Mouse (Mus musculus) megakaryocyte progenitor cell, adult 5-6 weeks (primary cell): Measurements from ENCODE around the gene Egln1. TPM values are rescaled to one million over a fixed set of nuclear protein-coding genes. Genes with fewer than 3 reads are reported as not detected.
A peak's percentile ranks its signal among the peaks of the same experiment; 100 is the strongest.

Source experiments
- ATAC-seq: replicated peaks from 2 replicates; pipeline ENCODE4 v1.8.0; 2016; ENCODE audit warnings: mild to moderate bottlenecking, moderate TSS enrichment, inconsistent platforms; ENCODE audit not compliant: poor library complexity
- total RNA-seq, 2 experiments: library from RNA; stranded (forward) in 1 of 2; stranded (reverse) in 1 of 2; fragments of 157-497, 149-512 nt in 1 of 2; fragments of 200-1000 nt in 1 of 2; gene quantifications; 2 replicates each; pipeline versions ENCODE4 v1.2.3 to v1.2.4; 2015 to 2017

Gene Egln1
- total RNA-seq, 2 experiments from 2014 or later: 21.9 to 30.2 TPM

DNA sequence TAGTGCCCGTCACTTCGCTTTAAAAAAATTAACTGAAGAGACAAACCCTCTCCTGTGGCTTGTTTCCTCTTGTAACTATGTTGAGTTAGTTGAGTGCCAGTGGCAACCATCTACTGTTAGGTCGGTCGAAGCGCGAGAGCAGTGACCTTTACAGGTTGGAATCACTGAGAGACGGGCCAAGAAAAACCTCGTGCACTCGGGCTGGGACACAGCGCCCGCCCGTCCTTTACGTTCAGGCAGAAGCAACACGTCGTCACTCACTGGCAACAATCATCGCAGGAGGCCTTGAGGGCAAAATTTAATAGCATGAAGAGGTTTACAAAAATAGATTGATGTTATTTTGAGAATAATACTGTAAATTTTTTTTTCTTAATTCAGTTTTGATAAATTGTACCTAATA lies 39.2 kb downstream of the Egln1 start:
- ATAC-seq: no peak

DNA sequence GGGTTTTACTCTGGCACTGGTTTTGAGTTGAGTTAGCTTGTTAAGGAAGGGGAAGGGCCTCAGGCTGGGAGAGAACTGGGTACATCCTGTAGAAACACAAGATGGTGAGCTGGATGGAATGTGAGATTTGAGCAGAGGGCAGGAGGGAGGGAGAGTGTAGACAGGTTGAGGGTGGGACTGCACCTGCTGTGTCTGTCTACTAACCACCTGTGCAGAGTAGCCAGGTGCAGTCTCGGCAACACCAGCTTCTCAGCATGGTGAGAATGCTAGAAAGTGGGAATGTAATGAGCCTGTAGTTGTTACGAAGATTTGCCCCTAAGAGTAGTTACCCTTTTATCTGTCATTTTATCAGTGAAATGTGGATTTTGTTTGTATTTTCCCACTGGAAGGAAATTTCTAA lies 43.6 kb downstream of the Egln1 start:
- no peak for ATAC-seq

DNA sequence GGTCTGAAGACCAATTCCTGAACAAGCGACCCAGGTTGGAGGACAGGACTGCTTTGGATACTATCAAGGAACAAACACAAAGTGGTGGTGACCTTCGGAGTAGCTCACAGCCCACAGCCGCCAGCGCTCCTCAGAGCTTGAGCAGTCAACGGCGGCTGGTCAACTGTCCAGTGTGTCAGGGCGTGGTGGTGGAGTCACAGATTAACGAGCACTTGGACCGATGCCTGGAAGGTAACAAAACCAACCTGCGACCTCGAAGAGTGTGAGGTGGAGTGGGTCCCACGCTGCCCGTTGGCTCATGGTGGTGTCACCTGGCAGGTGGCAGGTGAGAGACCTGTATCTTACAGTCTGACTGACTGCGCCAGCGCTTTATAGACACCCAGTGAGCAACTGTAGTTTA lies 45.9 kb downstream of the Egln1 start:
- no peak for ATAC-seq

DNA sequence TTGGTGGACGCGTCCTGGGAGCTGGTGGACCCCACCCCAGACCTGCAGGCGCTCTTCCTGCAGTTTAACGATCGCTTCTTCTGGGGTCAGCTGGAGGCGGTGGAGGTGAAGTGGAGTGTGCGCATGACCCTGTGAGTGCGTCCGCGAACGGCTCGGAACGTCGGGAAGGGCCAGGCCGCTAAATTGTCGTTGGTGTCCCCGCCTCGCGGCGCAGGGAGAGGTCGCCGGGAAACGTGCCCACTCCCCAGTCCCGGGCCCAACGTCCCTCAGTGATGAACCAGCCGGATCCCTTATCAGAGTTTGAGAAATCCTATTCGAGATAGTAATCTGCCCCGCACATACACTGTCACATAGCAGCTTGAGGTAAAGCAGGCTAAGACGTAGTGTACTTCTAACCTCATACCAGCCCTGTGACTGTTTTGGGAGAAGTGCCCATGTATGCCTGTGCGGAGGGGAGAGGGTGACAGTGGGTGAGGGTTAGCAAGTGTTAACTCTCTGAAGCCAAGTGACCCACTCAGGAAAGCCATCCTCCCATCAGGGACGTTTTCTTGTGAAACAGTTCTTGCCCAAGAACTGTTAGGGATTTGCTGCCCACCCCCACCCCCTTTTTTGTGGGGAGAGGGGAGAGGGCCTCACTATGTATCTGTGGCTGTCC lies 50.7 kb downstream of the Egln1 start:
- 0 out of 2 replicates have a peak, but pooled peaks have one; percentile 0 for ATAC-seq

DNA sequence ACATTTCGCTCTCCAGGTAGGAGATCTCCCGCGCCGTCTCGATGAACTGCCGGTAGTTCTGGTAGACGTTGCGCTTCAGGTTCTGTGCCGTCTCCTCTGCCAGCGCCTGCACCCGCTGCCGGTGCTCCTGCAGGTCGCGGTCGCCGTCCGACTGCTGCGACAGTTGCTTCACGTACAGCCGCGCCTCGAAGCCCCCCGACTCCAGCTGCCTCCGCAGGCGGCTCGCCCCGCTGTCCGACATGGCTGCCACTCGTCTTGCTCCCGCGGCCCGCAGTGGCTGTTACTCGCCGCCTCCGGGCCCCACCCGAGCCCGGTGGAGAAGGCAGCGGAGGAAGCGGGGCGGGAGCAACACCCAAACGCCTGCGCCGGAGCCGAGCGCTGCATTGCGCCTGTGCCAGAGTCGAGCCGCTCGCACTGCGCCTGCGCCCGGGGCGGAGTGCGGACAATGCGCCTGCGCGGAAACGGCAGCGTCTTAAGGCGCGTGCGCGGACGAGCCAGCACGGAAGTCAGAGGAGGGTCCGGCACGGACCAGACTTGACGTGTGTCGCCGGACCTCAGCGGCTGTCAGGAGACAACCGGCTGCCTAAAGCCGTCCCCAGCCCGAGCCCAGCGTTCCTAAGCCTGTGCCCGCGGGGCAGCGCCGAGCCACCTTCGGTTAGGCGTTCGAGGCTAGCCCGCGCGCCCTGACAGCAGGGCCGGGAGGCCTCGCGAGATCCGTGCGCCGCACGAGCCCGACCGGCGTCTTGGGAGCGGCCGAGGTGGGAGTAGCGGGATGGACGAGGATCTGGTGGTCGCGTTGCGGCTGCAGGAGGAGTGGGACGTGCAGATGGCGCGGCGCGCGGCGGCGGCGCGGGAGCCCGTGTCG lies 51.5 kb downstream of the Egln1 start, which contains the start of the genes Exoc8 and Sprtn:
Gene Exoc8, minus strand, starts transcription at position 320 of the 865 bp plus-strand sequence.
Gene Sprtn, plus strand, starts transcription at position 501 of the 865 bp plus-strand sequence.
- ATAC-seq: peak; percentile 77

DNA sequence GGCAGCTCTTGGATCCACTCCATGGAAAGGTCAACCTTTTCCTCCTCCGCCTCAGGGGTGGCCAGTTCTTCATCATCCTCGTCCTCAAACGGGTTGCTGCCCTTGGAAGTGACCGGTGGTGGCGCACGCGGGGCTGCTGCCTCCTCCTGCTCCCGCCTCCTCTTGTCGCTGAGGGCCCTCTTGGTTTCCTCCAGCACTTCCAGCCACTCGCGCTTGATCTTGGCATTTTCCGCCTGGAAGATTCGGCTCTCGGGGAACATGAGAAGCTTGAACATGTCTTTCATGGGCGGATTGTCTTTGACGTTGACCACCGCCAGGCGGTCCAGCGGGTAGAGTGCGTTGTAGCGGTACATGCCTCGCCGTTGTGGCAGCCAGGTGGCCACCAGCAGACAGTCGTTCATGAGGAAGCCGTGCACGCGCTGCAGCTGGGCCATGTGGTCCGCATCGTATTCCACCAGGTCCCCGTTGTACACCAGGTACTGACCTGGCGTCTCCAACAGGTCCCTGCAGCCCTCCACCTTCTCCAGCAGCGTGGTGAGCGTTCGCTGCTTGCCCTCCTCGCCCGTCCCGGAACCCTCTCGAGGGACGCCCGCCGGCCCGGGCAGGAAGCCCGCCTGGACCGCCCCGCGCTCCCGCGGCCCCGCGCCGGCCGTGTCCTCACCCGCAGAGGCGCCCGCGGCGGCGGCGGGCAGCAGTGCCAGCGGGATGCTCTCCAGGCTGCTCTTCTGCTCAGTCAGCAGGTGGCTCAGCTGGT lies 52.3 kb downstream of the Egln1 start:
- ATAC-seq: peak; percentile 67

DNA sequence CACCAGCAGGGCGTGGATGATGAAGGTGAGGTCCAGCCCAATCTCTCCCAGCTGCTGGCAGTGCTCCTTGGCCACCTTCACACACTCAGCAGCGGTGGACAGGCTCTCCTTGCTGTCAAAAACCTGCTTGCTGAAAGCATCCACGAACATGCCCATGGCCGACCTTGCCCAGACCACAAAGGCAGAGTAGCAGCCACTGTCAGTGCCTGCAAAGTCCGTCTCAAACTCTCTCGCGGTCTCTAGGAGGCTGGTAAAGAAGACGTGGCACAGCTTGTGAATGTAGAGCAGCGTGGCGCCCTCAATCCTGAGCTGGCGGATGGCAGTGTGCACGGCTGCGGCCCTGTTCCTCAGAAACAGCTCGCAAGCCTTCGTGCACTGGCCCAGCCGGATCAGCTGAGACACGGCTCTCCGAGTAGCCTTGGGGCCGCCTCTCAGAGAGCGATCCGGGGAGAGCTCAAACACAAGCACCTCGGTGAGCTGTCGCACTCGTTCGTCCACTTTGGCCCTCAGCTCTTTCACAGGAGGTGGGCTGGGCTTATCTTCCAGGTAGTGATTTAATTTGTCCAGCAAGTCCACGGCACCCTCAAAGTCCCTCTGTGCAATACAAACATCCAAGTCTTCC lies 53.0 kb downstream of the Egln1 start:
- no peak for ATAC-seq

DNA sequence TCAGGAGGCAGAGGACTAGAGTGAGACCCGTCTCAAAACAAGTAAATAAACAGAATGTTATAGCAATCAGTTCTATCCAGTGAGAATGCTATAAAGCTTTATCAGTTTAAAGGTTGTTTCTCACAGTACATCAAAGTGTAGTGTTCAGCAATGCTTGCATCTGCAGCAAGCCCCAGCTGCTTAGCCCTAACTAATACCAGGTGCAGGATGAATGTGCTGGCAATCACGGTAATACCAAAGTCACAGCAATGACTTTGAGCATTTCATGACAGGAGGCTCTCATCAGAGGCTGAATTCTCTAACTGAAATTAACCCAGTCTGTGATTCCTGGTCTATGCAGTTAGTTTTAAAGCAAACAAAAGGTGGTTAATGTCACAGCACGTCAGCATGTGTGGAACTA lies 56.5 kb downstream of the Egln1 start:
- ATAC-seq: no peak

DNA sequence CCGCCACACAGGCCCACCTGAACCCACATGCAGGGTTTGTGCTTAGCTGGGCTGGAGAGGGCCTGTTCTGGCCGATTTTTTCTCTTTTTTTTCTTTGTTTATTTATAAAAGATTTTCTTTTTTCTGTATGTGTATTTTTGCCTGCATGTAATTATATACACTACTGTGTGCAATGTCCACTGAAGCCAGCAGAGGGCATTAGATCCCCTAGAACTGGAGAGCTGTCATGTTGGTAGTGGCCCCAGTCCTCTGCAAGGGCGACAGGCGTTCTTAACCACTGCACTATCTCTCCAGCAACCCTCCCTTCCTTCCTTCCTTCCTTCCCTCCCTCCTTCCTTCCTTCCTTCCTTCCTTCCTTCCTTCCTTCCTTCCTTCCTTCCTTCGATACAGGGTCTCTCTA lies 60.7 kb downstream of the Egln1 start:
- ATAC-seq: no peak

DNA sequence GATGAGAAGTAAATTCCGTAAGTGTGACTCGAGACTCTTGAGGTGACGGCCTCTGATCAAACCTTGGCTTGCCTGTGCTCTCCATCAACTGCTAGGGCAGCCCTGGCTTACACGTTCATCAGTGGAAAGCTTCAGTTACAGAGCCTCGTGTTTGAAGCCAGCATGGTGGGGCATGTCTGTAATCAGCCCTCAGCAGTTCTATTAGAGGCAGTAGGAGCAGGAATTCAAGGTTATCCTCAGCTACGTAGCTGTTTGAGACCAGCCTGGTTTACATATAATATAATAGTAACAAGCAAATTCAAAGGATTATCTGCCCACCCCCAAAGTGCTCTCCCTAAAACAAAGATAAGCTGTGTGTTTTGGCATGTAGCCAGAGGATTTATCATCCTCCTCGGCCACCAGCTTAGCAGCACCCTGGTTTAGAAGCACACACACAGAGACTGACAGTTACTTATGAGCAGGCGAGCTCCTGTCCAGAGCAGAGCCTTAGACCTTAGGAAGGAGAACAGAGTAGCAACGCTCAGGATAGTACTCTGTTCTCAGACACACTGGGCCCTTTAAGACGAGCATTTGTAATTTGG lies 70.1 kb downstream of the Egln1 start:
- peak; percentile 86 for ATAC-seq

DNA sequence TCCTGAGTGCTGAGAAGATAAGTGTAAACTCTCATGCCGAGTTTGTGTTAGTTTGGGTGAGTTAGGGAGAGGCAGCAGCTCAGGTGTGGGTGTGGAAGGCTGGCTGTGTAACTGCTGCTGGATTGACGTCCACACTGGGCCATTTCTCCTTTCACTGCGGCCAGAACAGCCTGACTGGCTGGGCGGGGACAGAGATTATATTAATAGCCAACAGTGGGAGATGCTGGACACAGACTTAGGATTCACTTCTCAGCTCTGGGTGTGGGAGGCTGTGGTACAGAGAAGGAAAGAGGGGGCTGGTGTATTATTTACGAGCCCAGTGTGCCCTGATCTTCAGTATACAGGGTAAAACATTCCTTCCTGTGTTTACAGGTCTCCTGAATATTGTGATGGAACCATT lies 71.0 kb downstream of the Egln1 start:
- no peak for ATAC-seq

DNA sequence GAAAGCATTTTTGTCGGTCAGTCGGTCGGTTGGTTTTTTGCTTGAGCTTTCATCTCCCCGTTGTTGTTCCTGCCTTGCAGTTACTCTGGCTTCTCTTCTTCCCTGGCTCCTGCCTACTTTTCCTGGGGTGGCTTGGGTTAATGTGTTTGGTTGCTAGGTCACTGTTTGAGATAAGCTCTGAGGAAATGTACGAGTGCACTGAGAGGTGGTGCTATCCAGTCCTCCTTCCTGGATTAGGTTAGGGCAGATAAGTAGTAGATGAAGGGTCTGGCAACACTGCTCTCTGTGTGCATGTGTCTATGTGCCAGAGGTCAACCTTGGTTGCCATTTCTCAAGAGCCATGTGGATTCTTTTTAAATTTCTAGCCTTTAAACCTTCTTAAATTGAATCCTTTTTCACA lies 76.4 kb downstream of the Egln1 start:
- no peak; the same call in 1 of the 2 replicates for ATAC-seq

DNA sequence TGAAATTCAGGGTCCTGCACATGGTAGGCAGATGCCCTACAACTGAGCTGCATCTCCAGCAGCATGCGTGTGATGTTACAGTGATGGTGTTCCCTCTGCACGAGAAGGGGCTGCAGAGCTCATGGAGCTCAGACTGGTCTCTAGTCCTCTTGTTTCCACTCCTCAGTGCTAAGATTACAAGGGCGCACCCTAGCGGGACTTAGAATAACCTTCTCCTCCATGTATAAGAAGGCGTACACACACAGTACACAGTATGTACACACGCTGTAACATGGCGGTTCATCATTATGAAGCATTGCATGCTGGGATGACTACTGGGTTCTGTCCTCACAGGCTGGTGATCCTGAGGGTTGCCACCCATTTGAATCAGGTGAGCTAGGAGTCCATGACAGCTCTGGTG lies 77.0 kb downstream of the Egln1 start:
- ATAC-seq: no peak

DNA sequence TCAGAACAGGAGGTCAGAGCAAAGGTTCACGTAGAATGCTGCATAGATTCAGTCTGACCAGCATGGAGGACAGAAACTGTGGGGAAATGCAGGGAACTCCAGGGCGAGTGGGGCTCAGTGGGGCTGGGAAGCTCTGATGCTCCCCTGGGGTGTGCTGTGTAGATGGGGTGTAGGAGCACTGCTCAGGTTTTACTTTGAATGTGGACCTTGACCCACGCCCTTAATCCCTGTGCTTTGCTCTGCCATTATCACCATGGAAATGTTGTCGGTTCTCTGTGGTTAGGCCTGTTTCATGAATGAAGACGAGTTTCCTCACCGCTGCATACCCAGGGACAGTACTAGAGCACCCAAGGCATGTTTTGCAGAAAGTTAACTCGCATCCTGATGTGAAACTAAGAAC lies 77.7 kb downstream of the Egln1 start:
- ATAC-seq: no peak

DNA sequence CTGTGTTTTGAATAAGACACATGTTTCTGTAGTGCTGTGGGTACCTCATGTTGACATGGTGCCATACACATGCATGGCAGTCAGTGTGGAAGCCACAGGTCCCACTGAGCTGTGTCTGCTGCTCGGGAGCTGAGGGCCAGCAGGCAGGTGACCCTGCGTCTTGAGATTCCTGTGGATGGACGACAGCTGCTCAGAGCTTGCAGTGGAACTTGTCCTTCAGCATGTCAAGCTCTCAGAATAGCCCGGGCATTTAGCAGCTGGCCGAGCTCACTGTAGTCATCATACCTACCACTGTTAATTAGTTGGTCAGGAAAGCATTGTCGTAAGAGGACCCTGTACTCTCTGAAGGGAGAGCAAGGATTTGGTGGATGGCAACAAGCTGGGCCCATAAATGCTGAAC lies 79.4 kb downstream of the Egln1 start:
- ATAC-seq: no peak

DNA sequence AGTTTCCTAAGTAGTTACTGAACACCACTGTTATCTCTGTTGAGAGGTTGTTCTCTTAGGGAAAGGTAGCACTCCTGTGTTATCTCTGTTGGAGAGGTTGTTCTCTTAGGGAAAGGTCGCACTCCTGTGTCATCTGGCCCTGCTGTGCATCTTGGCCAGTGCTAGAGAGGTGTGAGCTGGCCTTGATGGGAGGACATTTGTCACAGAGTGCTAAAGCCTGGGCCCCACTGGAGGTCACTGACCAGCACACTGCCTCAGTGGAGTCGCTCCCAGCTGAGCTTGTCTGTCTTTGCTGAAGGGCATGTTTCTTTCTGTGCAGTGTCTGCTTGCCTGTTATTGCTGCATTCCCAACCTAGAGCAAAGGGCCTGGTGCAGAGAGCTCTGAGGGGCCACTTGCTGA lies 82.0 kb downstream of the Egln1 start:
- ATAC-seq: no peak

DNA sequence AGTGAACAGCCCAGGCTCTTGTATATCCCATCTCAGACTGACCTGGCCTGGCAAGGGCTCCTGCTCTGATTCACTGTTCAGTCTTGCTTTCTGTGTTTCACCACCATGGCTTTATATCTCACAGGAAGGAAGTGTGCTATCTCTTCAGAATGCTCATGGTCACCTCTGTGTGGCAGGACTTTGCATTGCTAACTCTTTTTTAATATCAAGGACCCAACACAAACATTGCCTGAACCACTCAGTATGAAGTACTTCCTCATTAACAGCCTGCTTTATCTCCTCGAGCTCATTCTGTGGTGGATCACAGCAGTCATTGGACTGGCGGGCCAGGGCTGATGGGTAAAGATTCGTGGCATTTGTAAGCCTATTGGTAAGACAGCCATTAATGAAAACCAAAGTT lies 82.5 kb downstream of the Egln1 start:
- peak; percentile 41 for ATAC-seq

DNA sequence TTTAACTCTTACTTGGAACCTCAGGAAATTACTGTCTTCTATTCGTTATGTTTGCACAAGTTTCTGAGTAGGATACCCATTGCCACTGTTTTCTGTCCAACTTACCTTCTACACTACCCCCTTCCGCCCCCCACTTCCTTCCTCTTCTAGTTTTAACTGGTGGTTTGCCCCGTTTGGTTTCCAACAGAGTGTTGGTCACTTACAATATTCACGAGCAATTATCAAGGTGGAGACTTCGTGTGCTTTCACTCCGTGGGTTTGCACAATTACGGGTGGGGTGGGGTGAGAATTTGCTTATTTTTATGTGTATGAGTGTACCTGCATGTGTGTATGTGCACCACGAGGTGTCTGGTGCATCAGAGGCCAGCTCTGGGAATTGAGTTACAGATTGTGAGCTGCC lies 85.4 kb downstream of the Egln1 start:
- peak; percentile 15 for ATAC-seq

DNA sequence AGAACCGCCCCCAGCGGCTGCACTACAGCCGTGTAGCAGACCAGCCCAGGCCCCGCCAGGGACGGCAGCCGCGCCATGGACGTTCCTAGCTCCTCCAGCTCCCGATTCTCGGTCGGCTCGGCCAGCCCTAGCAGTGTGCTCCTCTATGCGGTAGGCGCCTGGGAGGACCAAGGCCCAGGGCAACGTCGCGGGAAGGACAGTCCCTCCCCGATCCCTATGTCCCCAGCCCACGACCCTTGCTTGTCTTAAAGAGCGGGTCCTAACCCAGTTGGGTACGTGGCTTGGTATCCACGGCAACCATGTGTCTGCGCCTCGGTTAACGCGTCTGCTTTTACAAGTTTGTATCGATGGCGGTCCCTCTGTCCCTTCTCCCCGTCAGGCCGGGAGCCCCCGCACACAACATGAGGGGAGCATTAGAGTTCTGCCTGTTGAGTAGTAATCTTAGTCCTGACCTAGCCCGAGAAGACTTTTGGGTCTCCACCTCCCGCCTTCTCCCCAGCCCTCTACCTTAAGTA lies 85.9 kb downstream of the Egln1 start:
- ATAC-seq: peak; percentile 11
